Mouse (Mus musculus): ENCODE results near the gene Rab3c.

The Rab3c gene

DNA sequence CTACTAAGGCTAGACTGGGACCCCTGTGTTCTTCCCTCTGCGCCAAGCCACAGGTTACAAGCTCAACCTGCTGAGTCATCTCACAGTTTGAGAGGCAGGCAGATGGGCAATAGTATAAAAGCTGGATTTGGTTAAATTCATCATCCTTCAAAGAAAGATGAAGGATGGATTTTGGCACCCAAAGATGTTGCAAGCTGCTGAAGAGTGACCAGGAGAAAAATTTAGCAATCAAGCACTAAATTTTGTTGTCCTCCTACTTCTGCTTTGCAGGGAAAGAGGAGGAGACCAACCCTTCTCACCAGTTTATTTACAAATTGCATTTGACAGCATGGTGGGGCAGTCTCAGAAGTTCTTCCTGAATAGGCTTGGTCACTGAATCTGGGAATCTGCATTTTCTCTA is 90.8 kb downstream of the Rab3c start:
- DNase-seq (ENCODE audit: low read depth, low spot score): no peak

DNA sequence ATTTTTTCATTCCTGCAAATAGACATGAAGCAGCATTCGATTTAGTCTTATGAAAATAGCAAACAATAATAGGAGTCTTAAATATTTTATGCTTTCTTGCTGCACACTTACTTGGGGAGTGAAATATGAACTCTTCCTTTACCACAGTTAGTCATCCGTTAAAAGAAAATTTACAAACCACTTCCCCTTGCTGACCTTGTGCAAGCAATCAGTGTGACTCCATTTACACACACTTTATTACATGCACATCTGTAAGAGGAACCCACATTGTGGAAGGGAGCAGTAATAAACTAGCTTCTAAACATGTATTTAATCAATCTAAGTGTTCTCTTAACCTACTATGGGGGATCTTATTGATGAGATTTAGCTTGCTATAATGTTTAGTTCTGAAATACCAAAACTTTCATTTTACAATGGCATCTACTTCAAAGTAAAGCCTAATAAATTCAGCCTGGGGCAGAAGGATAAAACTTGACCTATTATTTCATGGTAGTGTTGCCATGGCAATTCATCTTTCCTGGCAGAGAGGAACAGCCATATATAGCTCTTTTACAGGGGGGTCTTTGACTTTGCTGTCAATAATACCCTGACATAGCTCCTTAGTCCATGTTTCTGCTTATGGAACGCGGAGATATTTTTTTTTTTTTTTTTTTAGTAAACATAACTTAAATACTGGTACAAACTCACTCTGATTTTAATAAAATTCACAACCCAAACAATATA is 95.7 kb downstream of the Rab3c start:
- DNase-seq (ENCODE audit: low read depth, low spot score): no peak

DNA sequence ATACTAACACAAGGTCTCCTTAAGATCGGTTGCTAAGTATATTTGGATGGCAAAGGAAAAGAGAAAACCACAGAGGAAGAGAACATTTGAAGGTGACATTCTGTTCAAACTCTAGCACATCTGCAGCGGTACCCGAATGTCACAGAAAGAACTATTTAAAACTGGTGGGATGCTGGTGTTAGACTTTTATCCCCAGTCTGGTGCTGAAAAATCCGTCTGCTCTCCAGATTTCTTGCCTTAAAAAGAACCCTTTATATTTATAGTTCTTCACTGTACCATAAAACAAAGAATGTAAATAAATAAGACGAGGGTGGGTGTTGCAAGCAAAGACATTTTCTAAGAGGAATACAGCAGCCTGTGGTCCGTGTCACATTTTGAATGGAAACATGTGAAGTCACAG is 105.1 kb downstream of the Rab3c start:
- DNase-seq (ENCODE audit: low read depth, low spot score): no peak

DNA sequence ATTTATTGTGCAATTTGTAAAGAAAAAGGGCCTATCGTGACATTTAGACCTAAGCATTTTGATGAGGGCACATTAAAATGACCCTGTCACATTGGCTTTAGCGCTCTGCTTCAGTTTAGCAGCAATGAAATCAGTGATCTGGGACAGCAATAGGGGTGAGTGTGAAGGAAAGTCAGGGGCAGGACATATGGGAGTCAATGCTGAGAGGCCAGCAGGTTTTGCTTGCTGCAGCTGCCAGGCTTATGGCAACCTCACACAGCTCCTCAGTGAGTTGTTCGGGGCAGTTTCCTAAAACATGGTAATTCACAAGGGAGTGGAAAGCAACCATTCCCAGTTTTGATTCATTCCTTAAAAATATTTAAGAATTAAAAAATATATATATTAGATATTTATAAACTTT is 111.1 kb downstream of the Rab3c start:
- no peak for DNase-seq (ENCODE audit: low read depth, low spot score)

DNA sequence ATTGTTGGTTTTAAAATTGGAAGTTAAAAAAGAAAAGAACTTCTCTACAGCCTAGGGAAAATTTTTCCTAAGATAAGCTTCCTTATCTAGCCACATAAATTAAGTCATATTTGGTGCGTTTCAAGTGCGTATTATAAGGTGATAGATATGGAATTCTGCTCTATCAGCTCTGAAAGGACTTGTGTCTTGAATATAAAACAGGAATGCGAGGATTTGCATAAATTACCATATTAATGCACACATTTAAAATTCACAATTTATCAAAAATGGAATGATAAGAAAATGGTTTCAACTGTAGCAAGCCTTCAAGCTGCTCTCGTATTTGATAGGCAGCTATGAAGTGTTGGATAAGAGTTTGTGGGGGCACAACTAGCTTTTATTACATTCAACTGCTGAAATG is 111.6 kb downstream of the Rab3c start:
- no peak for DNase-seq (ENCODE audit: low read depth, low spot score)

DNA sequence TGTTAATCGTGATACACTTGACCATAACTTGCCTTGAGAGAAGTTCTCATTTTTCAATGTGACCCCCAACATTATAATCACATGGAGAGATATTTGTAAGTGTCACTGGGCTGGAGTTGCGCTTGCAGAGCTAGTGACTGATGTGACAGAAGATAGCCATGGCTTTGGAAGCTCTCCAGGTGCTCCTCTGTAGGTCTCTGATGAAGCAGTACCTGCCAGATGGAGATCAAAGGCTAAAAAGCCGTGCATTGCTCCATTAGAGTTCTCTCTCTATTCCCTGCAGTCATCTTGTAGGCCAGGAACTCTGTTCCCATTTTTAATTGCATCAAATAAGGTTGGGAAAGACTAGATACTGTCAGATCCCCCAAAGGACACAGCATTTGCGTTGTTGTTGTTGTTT is 112.2 kb downstream of the Rab3c start:
- DNase-seq (ENCODE audit: low read depth, low spot score): no peak

DNA sequence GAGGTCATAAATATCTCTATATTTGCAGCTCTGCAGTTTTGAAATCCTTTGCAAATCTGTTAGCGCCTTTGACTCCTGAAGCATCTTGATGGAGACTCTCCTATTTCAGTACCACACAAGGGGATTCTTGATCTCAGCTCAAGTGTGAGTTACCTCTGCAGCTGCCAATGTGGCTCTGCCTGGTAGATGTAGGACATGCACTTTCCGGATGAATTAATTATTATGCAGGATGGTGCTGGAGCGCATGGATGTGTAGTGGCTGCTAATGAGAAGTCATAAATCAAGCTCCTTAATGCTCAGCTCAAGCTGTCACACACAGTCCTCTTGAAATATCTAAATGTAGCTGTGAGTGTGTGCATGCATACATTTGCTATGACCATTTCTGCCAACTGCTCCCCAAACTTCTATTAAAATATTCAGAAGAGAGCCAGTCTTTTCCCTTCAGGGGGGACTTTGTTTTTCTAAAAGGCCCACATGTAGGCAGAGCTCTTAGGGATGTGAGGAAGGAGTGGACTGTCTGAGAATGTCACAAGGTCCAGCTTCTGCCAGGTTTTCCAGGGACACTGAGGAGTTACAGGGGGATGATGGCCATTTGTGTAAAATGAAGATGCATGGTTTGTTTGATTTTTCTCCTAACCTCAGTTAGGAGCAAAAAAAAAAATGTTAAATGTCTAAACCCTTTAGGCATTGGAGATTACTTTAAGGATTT is 114.0 kb downstream of the Rab3c start:
- no peak for DNase-seq (ENCODE audit: low read depth, low spot score)

DNA sequence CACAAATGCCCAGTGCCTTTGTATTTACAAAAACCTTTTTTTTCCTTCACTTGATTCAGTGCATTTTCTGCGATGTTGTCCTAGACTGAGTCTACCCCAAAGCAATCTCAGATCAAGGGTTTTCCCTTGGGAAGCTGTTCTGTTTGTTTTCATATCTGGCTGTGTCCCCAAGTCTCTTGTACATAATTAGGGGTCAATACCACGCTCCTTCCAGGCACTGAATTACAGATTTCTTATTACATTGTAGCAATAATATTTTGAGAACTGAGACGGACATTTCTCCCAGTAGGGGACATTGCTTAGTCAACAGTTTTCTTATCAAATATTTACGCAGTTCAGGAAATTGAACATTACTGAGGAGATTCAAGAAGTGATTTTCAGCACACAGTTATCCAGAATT is 120.8 kb downstream of the Rab3c start:
- no peak for DNase-seq (ENCODE audit: low read depth, low spot score)

DNA sequence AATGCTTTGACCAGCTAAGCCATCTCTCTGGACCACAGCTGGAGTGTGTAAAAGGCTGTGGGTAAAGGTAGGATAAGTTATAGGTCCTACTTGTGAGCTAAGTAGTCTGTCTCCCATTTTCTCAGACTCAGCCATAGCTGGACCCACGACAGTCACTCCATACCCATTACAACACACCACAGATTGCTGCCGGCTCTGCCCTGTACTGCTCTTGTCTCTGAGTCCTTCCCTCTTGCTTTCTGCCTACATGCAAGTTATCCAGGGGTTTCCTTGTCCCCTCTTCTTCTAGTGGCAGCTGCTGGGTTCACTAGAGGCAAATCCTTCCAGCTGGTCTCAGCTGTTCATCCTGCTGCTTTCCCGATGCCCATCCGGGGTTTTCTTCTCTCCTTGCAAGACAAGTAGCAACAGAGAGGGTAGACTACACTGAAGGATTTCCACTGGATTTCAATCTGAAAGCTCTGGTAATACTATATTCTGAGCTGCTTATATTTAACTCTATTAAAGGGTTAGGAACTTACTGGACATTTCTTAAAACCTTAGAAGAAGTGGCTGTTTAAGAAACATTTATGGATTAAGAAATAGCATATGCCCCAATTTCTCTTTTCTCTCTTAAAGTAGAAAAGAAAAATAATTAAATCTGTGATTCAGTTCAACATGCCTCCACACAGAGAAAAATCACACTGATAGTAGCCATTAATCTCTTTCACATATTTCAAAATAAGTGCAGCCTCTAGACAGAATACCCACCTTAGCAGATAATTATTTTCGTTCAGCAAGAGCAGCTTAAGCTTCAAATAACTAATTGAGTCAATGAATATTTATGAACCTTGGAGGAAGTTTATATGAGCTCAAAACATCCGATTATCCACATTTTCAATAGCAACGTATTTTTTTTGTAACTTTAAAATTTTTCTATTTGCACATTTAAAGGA is 121.9 kb downstream of the Rab3c start:
- DNase-seq (ENCODE audit: low read depth, low spot score): no peak

DNA sequence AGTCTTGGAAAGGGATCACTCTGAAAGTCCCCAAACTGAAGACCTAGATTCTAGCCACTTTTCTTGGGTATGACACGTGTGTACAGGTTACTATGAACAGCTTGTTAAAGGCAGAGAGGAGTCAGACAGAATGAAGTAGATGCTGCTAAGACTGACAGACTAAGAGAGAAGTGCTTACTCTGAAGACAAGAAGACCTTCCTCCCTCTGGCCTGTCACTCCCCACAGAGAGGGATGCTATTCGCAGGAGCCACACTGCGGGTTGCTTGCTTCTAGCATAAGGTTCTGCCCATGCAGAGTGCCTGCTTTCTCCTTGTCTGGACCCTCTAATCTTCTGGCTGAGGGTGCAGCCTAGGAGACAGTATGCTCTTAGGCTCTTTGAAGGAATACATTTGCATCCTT is 135.3 kb downstream of the Rab3c start:
- DNase-seq (ENCODE audit: low read depth, low spot score): no peak

DNA sequence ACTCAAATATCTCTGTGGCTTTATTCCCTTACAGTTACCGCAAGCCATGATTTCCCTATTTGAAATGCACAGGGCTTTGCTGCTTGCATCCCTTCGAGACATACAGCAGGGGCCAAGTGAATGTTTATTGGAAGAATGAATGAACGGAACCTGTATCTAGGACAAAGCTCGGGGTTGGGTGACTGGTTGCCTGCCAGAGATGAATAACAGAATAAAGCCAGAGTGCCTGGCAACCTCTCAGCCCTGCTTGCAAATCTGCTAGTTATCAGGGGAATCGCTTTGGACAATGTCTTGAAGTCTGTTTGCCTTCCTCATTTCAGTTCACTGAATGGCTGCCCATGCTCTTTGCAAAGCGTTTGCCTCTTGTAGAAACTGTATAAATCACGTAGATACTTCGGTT is 135.8 kb downstream of the Rab3c start:
- DNase-seq (ENCODE audit: low read depth, low spot score): no peak

DNA sequence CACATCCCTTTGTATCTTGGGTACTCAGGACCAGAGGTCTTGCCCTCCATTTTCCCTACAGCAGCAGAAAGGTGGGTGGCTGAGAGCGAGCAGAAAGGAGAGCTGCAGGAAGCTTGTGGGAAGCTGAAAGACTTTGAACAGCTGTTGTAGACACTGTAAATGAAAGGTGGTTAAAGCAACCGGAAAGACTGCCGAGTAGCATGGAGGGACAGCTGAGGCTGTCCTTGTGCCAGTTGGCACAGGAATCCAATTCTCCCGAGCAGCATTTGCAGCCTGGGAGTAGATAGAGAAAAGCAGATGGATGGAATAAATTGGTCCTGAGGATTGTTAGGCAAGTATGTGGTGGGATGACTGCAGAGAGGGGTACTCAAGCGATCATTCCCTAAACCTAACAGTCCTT is 141.5 kb downstream of the Rab3c start:
- DNase-seq (ENCODE audit: low read depth, low spot score): no peak

DNA sequence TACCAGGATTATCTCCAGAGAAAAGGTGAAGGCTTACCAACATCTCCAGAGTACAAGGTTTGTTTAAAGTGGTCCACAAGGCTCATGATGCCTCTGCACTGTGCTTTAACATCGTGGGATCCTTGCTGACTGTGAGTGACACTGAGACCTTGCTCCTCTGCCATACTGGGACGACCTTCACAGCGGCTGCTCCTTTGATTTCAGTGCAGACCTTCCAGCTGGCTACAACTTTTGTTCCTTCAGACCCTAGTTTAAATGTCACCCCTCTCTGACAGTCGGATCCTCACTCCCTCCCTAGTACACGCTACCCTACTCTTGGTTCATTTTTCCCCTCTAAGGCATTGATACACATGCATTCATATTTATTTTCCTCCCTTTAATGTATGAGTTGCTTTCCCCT is 142.2 kb downstream of the Rab3c start:
- no peak for DNase-seq (ENCODE audit: low read depth, low spot score)

DNA sequence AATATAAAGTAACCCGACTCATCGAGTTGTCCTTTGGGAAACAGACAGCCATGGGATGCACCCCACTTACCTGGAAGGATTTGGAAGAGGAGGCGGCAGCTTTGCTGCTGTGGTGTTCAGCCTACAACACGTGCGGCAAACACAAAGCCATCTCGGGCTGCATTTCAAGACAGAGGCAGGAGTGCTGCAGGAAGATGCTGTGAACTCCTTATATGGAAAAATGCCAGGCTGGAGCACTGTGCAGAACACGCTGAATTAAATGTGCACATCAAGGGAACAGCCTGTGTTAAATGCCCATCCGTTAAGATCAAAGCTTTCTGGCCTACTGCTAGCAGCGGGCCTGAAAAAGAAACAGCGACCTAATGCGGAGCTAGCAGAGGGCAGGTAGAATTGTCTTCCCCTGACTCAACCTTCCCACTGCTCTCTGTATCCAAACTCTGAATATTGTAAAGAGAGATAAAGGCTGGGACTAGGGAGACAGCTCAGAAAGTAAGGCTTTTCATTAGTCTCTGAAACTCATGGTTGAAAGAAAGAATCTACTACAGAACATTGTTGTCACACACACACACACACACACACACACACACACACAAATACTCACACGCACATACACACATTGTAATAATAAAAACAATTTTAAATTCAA is 153.1 kb downstream of the Rab3c start:
- no peak for DNase-seq (ENCODE audit: low read depth, low spot score)

DNA sequence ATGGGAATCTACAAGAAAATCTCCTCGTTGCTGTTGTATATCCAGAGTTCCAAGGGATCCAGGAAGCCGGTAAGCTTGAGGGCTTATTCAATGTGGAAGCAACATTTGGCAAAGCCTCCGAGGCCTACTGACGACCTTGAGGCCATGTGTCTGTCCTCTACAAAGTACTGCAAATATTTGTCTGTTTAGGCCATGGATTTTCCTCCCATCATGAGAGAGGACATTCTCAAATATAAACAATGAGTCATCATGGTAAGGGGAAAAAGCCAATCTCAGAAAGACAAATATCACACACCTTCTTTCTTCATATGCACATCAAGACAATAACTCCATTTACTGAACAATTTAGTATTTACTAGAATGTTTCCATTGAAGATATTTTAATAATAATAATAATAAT is 158.0 kb downstream of the Rab3c start:
- no peak for DNase-seq (ENCODE audit: low read depth, low spot score)

DNA sequence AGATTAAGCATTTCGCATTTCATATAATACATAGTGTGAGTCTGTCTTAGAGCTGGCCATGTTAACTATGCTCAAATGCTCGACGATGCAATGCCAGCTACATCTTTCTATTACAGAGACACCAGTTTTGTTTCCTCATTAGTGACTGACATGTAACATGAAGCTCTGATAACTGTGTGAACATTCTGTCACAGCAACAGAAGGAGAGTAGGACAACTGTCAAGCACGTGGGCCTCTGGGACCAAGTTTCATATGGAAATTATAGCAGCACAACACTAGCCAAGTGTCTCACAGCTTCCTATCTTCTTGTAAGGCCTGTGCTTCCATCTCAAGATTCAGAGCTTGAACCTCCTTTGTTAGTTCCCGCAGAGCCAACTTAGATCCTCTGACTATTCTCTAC is 163.9 kb downstream of the Rab3c start:
- no peak for DNase-seq (ENCODE audit: low read depth, low spot score)

DNA sequence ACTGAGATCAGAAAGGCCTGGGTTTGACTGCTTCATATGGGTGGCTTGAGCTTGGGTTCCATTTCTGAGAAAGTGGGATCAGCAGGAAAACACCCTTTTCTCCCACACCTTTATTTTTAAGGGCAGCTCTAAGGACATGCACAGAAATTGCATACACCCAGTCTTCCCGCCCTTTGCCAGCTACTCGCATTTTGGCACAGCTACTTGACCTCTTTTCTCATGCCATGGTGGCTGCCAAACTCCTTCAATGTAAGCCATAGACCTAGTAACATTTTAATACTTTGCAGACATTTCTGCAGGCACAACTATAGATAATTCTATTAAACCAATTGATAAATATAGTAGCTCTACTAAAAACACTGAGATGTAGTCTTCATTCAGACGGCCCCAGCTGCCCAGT is 164.5 kb downstream of the Rab3c start:
- DNase-seq (ENCODE audit: low read depth, low spot score): no peak

DNA sequence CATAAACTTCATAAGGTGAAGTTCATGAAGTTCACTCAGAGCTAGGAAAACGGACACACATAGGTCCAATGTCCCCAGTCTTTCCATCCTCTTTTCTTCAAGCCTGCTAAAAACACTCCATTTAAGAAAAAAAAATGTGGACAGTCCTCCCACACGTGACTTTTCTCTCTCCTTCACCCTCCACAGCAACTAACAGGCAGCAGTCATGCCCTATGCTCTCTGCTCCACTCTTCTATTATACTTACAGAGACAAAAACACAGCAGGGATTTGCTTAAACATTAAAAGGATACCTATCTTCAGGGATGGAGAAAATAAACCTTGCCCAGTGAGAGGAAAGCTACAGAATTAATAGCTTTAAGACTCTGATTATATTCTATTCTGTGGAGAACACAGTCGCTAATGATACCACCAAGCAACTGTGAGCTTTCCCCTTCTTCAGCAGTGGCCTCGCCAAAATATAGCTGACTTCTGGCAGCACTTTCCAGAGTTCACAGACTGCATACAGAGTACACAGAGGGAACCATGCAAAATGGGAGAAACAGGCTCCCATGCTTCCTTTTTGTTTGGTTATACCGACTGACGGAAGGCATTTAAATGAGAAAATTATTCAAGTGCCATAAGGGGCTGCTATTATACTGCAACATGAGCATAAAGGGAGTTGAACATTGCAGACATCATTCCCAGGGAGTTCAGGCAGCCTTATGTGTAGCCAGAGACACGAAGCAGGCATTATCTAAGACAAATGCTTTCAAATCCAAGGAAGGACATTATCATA is 165.7 kb downstream of the Rab3c start:
- no peak for DNase-seq (ENCODE audit: low read depth, low spot score)

DNA sequence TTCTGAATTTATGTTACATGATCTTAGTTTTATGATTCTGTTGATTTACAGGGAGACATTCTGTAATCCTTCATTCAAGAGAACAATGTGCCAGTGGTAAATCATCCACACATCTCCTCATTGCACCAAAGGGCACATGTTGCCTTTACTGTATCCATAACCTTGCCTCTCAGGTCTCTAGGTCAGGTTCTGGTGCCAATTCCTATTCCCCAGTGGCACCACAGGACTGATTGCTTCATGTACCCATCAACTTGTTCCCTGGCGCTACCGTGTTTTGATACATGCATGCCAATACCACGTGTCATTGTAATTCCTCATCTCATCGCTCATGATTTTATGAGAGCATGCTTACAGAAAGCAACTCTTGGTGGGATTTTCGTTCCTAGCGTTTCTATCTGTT is 167.1 kb downstream of the Rab3c start:
- DNase-seq (ENCODE audit: low read depth, low spot score): no peak

DNA sequence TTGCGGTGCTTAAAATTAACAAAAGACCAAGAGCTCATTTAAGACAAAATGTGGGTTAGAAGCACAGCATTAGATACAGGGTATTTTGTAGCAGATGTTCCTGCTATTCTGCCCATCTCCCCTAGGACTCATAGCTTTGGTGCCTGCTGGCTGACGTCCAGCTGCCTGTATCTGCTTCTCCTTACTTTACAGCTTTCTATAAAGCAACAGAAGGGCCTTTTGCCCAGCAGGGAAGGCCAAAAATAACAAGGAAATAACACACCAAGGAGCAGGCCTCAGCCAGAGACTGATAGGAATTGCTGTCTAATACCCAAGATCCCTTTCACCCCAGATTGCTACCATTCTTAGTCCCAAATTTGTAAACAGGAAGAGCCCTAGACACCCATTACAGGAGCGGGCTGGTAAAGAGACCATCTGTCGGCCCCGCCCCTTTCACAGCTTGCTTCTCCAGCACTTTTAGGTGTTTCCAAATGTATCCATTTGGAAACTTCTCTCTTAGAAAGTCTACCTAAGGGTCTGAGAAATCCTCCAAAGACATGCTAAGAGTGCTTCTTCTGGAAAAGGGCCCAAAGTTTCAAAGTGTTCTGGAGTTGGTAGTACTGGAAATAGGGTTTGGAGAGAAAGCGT is 183.3 kb downstream of the Rab3c start:
- DNase-seq (ENCODE audit: low read depth, low spot score): no peak

DNA sequence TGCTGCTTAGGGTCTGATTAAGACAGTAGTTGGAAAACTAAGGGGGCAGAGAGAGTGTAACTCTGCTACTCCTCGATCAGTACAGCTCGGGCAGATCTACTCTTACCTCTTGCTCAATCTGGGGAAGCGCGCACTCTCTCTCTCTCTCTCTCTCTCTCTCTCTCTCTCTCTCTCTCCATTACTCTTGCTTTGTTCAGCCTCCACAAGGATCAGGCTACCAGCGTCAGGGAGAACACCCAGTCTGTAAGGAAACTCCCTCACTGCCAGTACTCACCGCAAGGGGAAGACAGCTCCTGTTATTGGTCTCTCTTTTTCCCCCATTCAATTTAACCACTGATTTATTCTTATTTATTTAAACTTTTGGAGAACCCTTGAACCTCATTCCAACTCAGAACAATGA is 185.8 kb downstream of the Rab3c start:
- DNase-seq (ENCODE audit: low read depth, low spot score): no peak

Data from c-Kit-negative CD71-positive TER-119-positive erythroid progenitor cells, embryonic 14.5 days (primary cell).